Mouse (Mus musculus) forebrain, embryonic 15.5 days (tissue): ENCODE data around the gene Trpc2. TPM values are rescaled to one million over a fixed set of nuclear protein-coding genes. Genes with fewer than 3 reads are reported as not detected.

Source experiments
- polyA plus RNA-seq: library from polyadenylated mRNA; unstranded; fragments of >200 nt; fragmentation: Nextera tagmentation; extraction: Ambion mirVana; gene quantifications from 2 replicates; pipeline ENCODE4 v1.2.1, GENCODE M21; 2015

The Trpc2 gene
- polyA plus RNA-seq, 1 experiment from 2014 or later, result 0.29 TPM

Other genes with a start within 250 kb of the Trpc2 start
- gene Inppl1, start 244.9 kb upstream of the Trpc2 start, polyA plus RNA-seq, result 18.0 and 22.3 TPM in 2 replicates
- gene Folr2, start 225.9 kb upstream of the Trpc2 start, polyA plus RNA-seq, result 1.2 and 1.6 TPM in 2 replicates
- 71.1 and 74.3 TPM in 2 replicates for gene Anapc15, start 219.4 kb upstream of the Trpc2 start, polyA plus RNA-seq
- 18.9 and 30.4 TPM in 2 replicates for gene Folr1, start 212.3 kb upstream of the Trpc2 start, polyA plus RNA-seq
- gene Lamtor1, start 177.2 kb upstream of the Trpc2 start, polyA plus RNA-seq, result 165 and 167 TPM in 2 replicates
- gene Tomt, start 176.8 kb upstream of the Trpc2 start, polyA plus RNA-seq, result 0.24 and 0.47 TPM in 2 replicates
- gene Lrrc51, start 149.2 kb upstream of the Trpc2 start, polyA plus RNA-seq, result 9.5 and 12.7 TPM in 2 replicates
- 63.3 and 65.1 TPM in 2 replicates for gene Numa1, start 149.0 kb upstream of the Trpc2 start, polyA plus RNA-seq
- gene Il18bp, start 64.4 kb upstream of the Trpc2 start, polyA plus RNA-seq, result 3.4 and 4.4 TPM in 2 replicates
- 32.1 and 33.0 TPM in 2 replicates for gene Rnf121, start 17.6 kb upstream of the Trpc2 start, polyA plus RNA-seq
- gene Xndc1, start 17.6 kb upstream of the Trpc2 start, polyA plus RNA-seq, result 40.3 TPM in 2 replicates
- 1.5 and 1.9 TPM in 2 replicates for gene Xntrpc, start 17.4 kb upstream of the Trpc2 start, polyA plus RNA-seq
- 0.17 and 0.28 TPM in 2 replicates for gene Art1, start 18.6 kb downstream of the Trpc2 start, polyA plus RNA-seq
- 0.83 and 0.97 TPM in 2 replicates for gene Art5, start 26.4 kb downstream of the Trpc2 start, polyA plus RNA-seq
- not detected in 2 replicates for gene Chrna10, start 33.7 kb downstream of the Trpc2 start, polyA plus RNA-seq
- gene Nup98, start 127.1 kb downstream of the Trpc2 start, polyA plus RNA-seq, result 24.2 and 24.7 TPM in 2 replicates
- 52.9 and 54.1 TPM in 2 replicates for gene Pgap2, start 127.1 kb downstream of the Trpc2 start, polyA plus RNA-seq
- 16.7 and 19.6 TPM in 2 replicates for gene Rhog, start 172.9 kb downstream of the Trpc2 start, polyA plus RNA-seq
- 9.6 and 11.1 TPM in 2 replicates for gene Stim1, start 184.7 kb downstream of the Trpc2 start, polyA plus RNA-seq